Mouse (Mus musculus) lung, postnatal 14 days (tissue): ENCODE results near the gene Mast3.
A peak's percentile ranks its signal among the peaks of the same experiment; 100 is the strongest.

ENCODE experiments used
- DNase-seq: peaks from one replicate; pipeline ENCODE4 v3.0.0; 2021

Mast3 gene

GRCm38 (mm10) chr8:70774740-70775139, 30.1 kb downstream of the Mast3 start:
- DNase-seq = no peak

GRCm38 (mm10) chr8:70773833-70774232, 31.0 kb downstream of the Mast3 start:
- peak; percentile 81 for DNase-seq

- no peak for DNase-seq
These were observed 31.4 kb downstream of the Mast3 start for GRCm38 (mm10) chr8:70773410-70773809.

GRCm38 (mm10) chr8:70772890-70773289, 32.0 kb downstream of the Mast3 start:
- DNase-seq = no peak

- no peak for DNase-seq
These were observed 32.8 kb downstream of the Mast3 start for GRCm38 (mm10) chr8:70772075-70772474.

GRCm38 (mm10) chr8:70771217-70771616, 33.6 kb downstream of the Mast3 start:
- no peak for DNase-seq

GRCm38 (mm10) chr8:70770748-70771147, 34.1 kb downstream of the Mast3 start:
- DNase-seq = no peak

GRCm38 (mm10) chr8:70769858-70770257, 35.0 kb downstream of the Mast3 start:
- DNase-seq = no peak

- DNase-seq = peak; percentile 99
These were observed 35.5 kb downstream of the Mast3 start for GRCm38 (mm10) chr8:70769359-70769758.

GRCm38 (mm10) chr8:70768956-70769355, 35.9 kb downstream of the Mast3 start:
- DNase-seq = no peak

GRCm38 (mm10) chr8:70768231-70768776, 36.5 kb downstream of the Mast3 start:
- no peak for DNase-seq

GRCm38 (mm10) chr8:70767503-70767902, 37.4 kb downstream of the Mast3 start:
- DNase-seq = no peak

GRCm38 (mm10) chr8:70766571-70767440, 38.0 kb downstream of the Mast3 start:
- peak; percentile 82 for DNase-seq

GRCm38 (mm10) chr8:70765838-70766570, 38.9 kb downstream of the Mast3 start:
- DNase-seq = peak; percentile 58

- DNase-seq = no peak
These were observed 39.5 kb downstream of the Mast3 start for GRCm38 (mm10) chr8:70765329-70765728.

GRCm38 (mm10) chr8:70764676-70765075, 40.2 kb downstream of the Mast3 start:
- no peak for DNase-seq

GRCm38 (mm10) chr8:70764026-70764425, 40.8 kb downstream of the Mast3 start:
- DNase-seq = no peak

- DNase-seq = peak; percentile 73
These were observed 41.5 kb downstream of the Mast3 start for GRCm38 (mm10) chr8:70763354-70763753.

- DNase-seq = no peak
These were observed 42.7 kb downstream of the Mast3 start for GRCm38 (mm10) chr8:70762118-70762517.

- DNase-seq = peak; percentile 94
These were observed 44.0 kb downstream of the Mast3 start, which contains the start of gene Mpv17l2 for GRCm38 (mm10) chr8:70760775-70761406. TSS of gene Mpv17l2 (minus strand) at chr8:70760946.

- no peak for DNase-seq
These were observed 44.5 kb downstream of the Mast3 start for GRCm38 (mm10) chr8:70760350-70760749.

- DNase-seq = peak; percentile 65
These were observed 46.0 kb downstream of the Mast3 start for GRCm38 (mm10) chr8:70758616-70759561.
